Mouse (Mus musculus) lung, postnatal 4 days (tissue): ENCODE measurements at regions not wholly inside any gene's neighbourhood (a gene's known extent, or its start where the extent isn't known, plus 50 kb on each side); places are given as distances from the start of the nearest gene placed in this dataset.

Source experiments
- DNase-seq, 2 experiments: peaks; one replicate each; pipeline ENCODE4 v3.0.0; 2021

- DNase-seq: no peak
Measured at GRCm38 (mm10) chr10:72762964-72763363, 108.3 kb downstream of the Zwint start.

- peak in 1 of 2 experiments; percentile 9 for DNase-seq
Measured at GRCm38 (mm10) chr10:72778356-72778755, 123.7 kb downstream of the Zwint start.

GRCm38 (mm10) chr10:72811614-72812013, 157.0 kb downstream of the Zwint start:
- no peak for DNase-seq

- DNase-seq: no peak
Measured at GRCm38 (mm10) chr10:72847358-72848082, 192.9 kb downstream of the Zwint start.

- DNase-seq: no peak
Measured at GRCm38 (mm10) chr10:72867956-72868355, 213.3 kb downstream of the Zwint start.
